15 mouse cellular contexts compared by ENCODE assay signal in genomic region chr1:176823889-176824288, GRCm38 (mm10). TPM values are rescaled to one million over a fixed set of nuclear protein-coding genes. Genes with fewer than 3 reads are reported as not detected.
A peak's percentile ranks its signal among the peaks of the same experiment; 100 is the strongest.
DNase-seq lines count a peak whose midpoint lies in the region; ATAC-seq and TF ChIP-seq lines count a peak whose summit lies in the region.
"Had no signal": no experiment of that assay in that cellular context is flagged by ENCODE, and none has a peak within 500 bp of the region (broad histone marks: within the 10 kb centered on the region; RNA-seq: fewer than 3 reads in every experiment).

No protein-coding gene starts in this region.

- ATAC-seq in liver, embryonic 15.5 days (ENCODE audit: insufficient read depth), result no peak
- ATAC-seq in liver, embryonic 12.5 days, result no peak
- peak; percentile 56 for ATAC-seq in monocyte, adult 5-6 weeks (replicated peaks; ENCODE audit: insufficient number of reproducible peaks, low FRiP score, low TSS enrichment, poor library complexity, severe bottlenecking)
- ATAC-seq: intestine, embryonic 16.5 days had no signal

- WGBS in liver, embryonic 15.5 days (ENCODE audit: insufficient replicate concordance), result 45% methylated on average over 8 of the region's 8 CpGs
- 47% methylated on average over 8 of the region's 8 CpGs for WGBS in liver, embryonic 12.5 days (ENCODE audit: insufficient replicate concordance)

- no peaks in the 10 kb centered on the region for H3K36me3 ChIP-seq in liver, embryonic 15.5 days (replicated peaks)
- no peaks in the 10 kb centered on the region for H3K36me3 ChIP-seq in liver, embryonic 12.5 days
- H3K36me3 ChIP-seq: embryonic facial prominence, embryonic 10.5 days; hindbrain, embryonic 10.5 days; limb, embryonic 15.5 days had no signal

- no peak for TF ChIP-seq CTCF in gastrocnemius, adult 2 months (IDR thresholded peaks at IDR 0.05)
- TF ChIP-seq CTCF in bone marrow macrophage, adult 2 months (IDR thresholded peaks at IDR 0.05; ENCODE audit: low read depth, low read length), result no peak

- H3K9me3 ChIP-seq in liver, embryonic 15.5 days (replicated peaks), result no peaks in the 10 kb centered on the region
- no peaks in the 10 kb centered on the region for H3K9me3 ChIP-seq in liver, embryonic 12.5 days (replicated peaks)
- H3K9me3 ChIP-seq: embryonic facial prominence, embryonic 10.5 days; hindbrain, embryonic 10.5 days; limb, embryonic 15.5 days had no signal

- no peaks in the 10 kb centered on the region for H3K27me3 ChIP-seq in liver, embryonic 15.5 days
- peaks cover 11% of the 10 kb centered on the region for H3K27me3 ChIP-seq in liver, embryonic 12.5 days (replicated peaks)
- H3K27me3 ChIP-seq: limb, embryonic 15.5 days had no signal

- no peak for TF ChIP-seq POLR2A in bone marrow macrophage, adult 2 months (IDR thresholded peaks at IDR 0.05; ENCODE audit: borderline replicate concordance, low read depth, low read length)

- peak overlapping the region; percentile 57 for H3K4me3 ChIP-seq in gastrocnemius, adult 2 months
- no peak overlapping the region for H3K4me3 ChIP-seq in liver, embryonic 15.5 days (replicated peaks)
- H3K4me3 ChIP-seq in liver, embryonic 12.5 days, result no peak overlapping the region
- H3K4me3 ChIP-seq in bone marrow macrophage, adult 2 months (ENCODE audit: insufficient read depth, low read length), result peak overlapping the region; percentile 18; the same call in 1 of the 2 replicates
- H3K4me3 ChIP-seq: embryonic facial prominence, embryonic 10.5 days; hindbrain, embryonic 10.5 days; left cerebral cortex, adult 2 months; limb, embryonic 15.5 days had no signal

- peak overlapping the region; percentile 88 for H3K27ac ChIP-seq in gastrocnemius, adult 2 months
- no peak overlapping the region for H3K27ac ChIP-seq in liver, embryonic 15.5 days (replicated peaks)
- no peak overlapping the region for H3K27ac ChIP-seq in liver, embryonic 12.5 days
- peak overlapping the region; percentile 56 for H3K27ac ChIP-seq in bone marrow macrophage, adult 2 months (ENCODE audit: insufficient read depth, low read depth, low read length)
- H3K27ac ChIP-seq: embryonic facial prominence, embryonic 10.5 days; hindbrain, embryonic 10.5 days; left cerebral cortex, adult 2 months; limb, embryonic 15.5 days had no signal

- DNase-seq in gastrocnemius, adult 2 months, result peak; percentile 34
- DNase-seq in gastrocnemius, postnatal 14 days, result no peak
- no peak for DNase-seq in testis, postnatal 14 days (ENCODE audit: low spot score)
- no peak for DNase-seq in yolk sac, embryonic 10.5 days (ENCODE audit: low spot score)
- DNase-seq: cerebellum, adult 9-10 months; retina, postnatal 1 day had no signal

- H3K9ac ChIP-seq in liver, embryonic 15.5 days, result no peak overlapping the region
- H3K9ac ChIP-seq in liver, embryonic 12.5 days, result no peak overlapping the region
- H3K9ac ChIP-seq: limb, embryonic 15.5 days had no signal

- H3K4me1 ChIP-seq in liver, embryonic 15.5 days (replicated peaks), result peaks cover 57% of the 10 kb centered on the region
- H3K4me1 ChIP-seq in liver, embryonic 12.5 days, result peaks cover 63% of the 10 kb centered on the region
- H3K4me1 ChIP-seq in bone marrow macrophage, adult 2 months (ENCODE audit: control insufficient read depth, insufficient read depth, low read length), result peaks cover 52% of the 10 kb centered on the region
- H3K4me1 ChIP-seq: hindbrain, embryonic 10.5 days had no signal

- intact Hi-C loops in gastrocnemius, adult 2 months (cut with DNase I), result no loop called here
- intact Hi-C loops in gastrocnemius, postnatal 14 days (cut with DNase I; ENCODE audit: low total_unique reads), result no loop called here

- H3K4me2 ChIP-seq in liver, embryonic 15.5 days, result peak overlapping the region; percentile 23; the same call in 1 of the 2 replicates
- no peak overlapping the region for H3K4me2 ChIP-seq in liver, embryonic 12.5 days
- H3K4me2 ChIP-seq: limb, embryonic 15.5 days had no signal

RNA-seq across cellular contexts. Expression of gene Sdccag8, which starts 9.4 kb away (rescaled TPM):
- 1 to 10 TPM; 4.0 to 4.9 TPM for total RNA-seq in gastrocnemius, adult 2 months (2021)
- 1 to 10 TPM; 3.1 to 4.1 TPM for total RNA-seq in gastrocnemius, postnatal 14 days (2021)
- polyA plus RNA-seq in liver, embryonic 15.5 days (2015; fragmentation: Nextera tagmentation; extraction: Ambion mirVana), result 4.4 and 5.0 TPM in 2 replicates
- 6.4 and 6.7 TPM in 2 replicates for polyA plus RNA-seq in liver, embryonic 12.5 days (2016; fragmentation: Nextera tagmentation; extraction: Ambion mirVana)
- polyA plus RNA-seq in bone marrow macrophage, adult 2 months (2012; ENCODE audit: insufficient read depth, insufficient read length, missing spikeins), result 24.5 and 26.0 TPM in 2 replicates
- 63.4 to 86.0 TPM (median 78.7 TPM) in 3 replicates for total RNA-seq in monocyte, adult 5-6 weeks (2017)

RNA-seq across cellular contexts. Expression of gene Cep170, which starts 10.0 kb away (rescaled TPM):
- total RNA-seq in gastrocnemius, adult 2 months (2021), result 10 to 100 TPM; 14.5 to 16.2 TPM
- total RNA-seq in gastrocnemius, postnatal 14 days (2021), result 10 to 100 TPM; 20.2 to 25.3 TPM
- polyA plus RNA-seq in liver, embryonic 15.5 days (2015; fragmentation: Nextera tagmentation; extraction: Ambion mirVana), result 4.8 and 7.3 TPM in 2 replicates
- polyA plus RNA-seq in liver, embryonic 12.5 days (2016; fragmentation: Nextera tagmentation; extraction: Ambion mirVana), result 9.4 and 11.5 TPM in 2 replicates
- polyA plus RNA-seq in bone marrow macrophage, adult 2 months (2012; ENCODE audit: insufficient read depth, insufficient read length, missing spikeins), result 55.1 and 60.1 TPM in 2 replicates
- 80.3 to 121 TPM (median 107 TPM) in 3 replicates for total RNA-seq in monocyte, adult 5-6 weeks (2017)

Comparison
In these comparisons a context has a peak if more than half of its experiments do, and no peak if none do; other contexts are left out.
1. H3K27ac ChIP-seq: peak in gastrocnemius, adult 2 months (single experiment) and bone marrow macrophage, adult 2 months (single experiment); none in liver, embryonic 15.5 days (single experiment) and liver, embryonic 12.5 days (single experiment).
2. H3K4me3 ChIP-seq: peak in gastrocnemius, adult 2 months (single experiment) and bone marrow macrophage, adult 2 months (single experiment); none in liver, embryonic 15.5 days (single experiment) and liver, embryonic 12.5 days (single experiment).
3. RNA of gene Sdccag8, which starts 9.4 kb away (total RNA-seq): 63.4 to 86.0 TPM in monocyte, adult 5-6 weeks; 4.0 to 4.9 TPM in gastrocnemius, adult 2 months and 3.1 to 4.1 TPM in gastrocnemius, postnatal 14 days; every median in the first group is over 10 times any median in the second.